Comparison of ENCODE assay signal across 19 mouse cellular contexts in the genomic region with DNA sequence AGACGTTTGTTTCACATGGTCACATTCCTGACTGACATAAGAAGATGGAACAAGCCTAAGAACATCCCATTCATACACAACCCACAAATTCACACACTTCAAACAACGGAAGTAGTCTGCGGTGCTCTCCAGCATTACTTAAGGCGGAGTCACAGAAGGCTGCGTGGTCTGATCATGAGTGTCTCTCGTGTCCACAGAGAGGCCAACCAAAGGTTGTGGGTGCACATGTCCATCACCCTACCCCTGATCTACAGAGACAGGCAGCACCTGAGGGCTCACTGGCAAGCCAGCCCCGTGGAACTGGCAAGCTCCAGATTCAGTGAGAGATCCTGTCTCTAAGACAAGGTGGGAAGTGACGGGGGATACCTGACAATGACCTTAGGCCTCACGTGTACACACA. TPM values are rescaled to one million over a fixed set of nuclear protein-coding genes. Genes with fewer than 3 reads are reported as not detected.
A peak's percentile ranks its signal among the peaks of the same experiment; 100 is the strongest.
DNase-seq lines count a peak whose midpoint lies in the region; ATAC-seq and TF ChIP-seq lines count a peak whose summit lies in the region.
"Had no signal": no experiment of that assay in that cellular context is flagged by ENCODE, and none has a peak within 500 bp of the region (broad histone marks: within the 10 kb centered on the region; RNA-seq: fewer than 3 reads in every experiment).

No protein-coding gene starts in this region.

- no peak overlapping the region for H3K4me2 ChIP-seq in heart, embryonic 13.5 days
- H3K4me2 ChIP-seq in heart, embryonic 11.5 days = no peak overlapping the region
- H3K4me2 ChIP-seq in forebrain, embryonic 13.5 days = no peak overlapping the region
- H3K4me2 ChIP-seq: limb, embryonic 15.5 days; midbrain, embryonic 11.5 days had no signal

- H3K27me3 ChIP-seq in heart, embryonic 13.5 days (replicated peaks) = no peaks in the 10 kb centered on the region
- no peaks in the 10 kb centered on the region for H3K27me3 ChIP-seq in heart, embryonic 11.5 days (ENCODE audit: control insufficient read depth, insufficient read depth, low read length)
- H3K27me3 ChIP-seq in forebrain, embryonic 13.5 days = no peaks in the 10 kb centered on the region
- H3K27me3 ChIP-seq: limb, embryonic 15.5 days had no signal

- WGBS in heart, embryonic 13.5 days = 61% methylated on average over 9 of the region's 9 CpGs
- 61% methylated on average over 9 of the region's 9 CpGs for WGBS in heart, embryonic 11.5 days (ENCODE audit: insufficient replicate concordance)
- 83% methylated on average over 9 of the region's 9 CpGs for WGBS in forebrain, embryonic 13.5 days

- peaks cover 35% of the 10 kb centered on the region for H3K36me3 ChIP-seq in heart, embryonic 13.5 days
- H3K36me3 ChIP-seq in heart, embryonic 11.5 days (ENCODE audit: control insufficient read depth, insufficient read depth, low read length) = no peaks in the 10 kb centered on the region
- H3K36me3 ChIP-seq in forebrain, embryonic 13.5 days (ENCODE audit: poor library complexity, severe bottlenecking) = peaks cover 5% of the 10 kb centered on the region; the same call in 1 of the 2 replicates
- H3K36me3 ChIP-seq: G1E had no signal

- peak overlapping the region; percentile 34 for H3K9ac ChIP-seq in heart, embryonic 13.5 days
- H3K9ac ChIP-seq in heart, embryonic 11.5 days (ENCODE audit: low read depth, low read length) = no peak overlapping the region
- 0 out of 2 replicates have a peak overlapping the region, but pooled peaks have one; percentile 6 for H3K9ac ChIP-seq in forebrain, embryonic 13.5 days
- H3K9ac ChIP-seq: limb, embryonic 15.5 days; liver, postnatal 0 days had no signal

- no peak overlapping the region for H3K4me3 ChIP-seq in heart, embryonic 13.5 days
- no peak overlapping the region for H3K4me3 ChIP-seq in heart, embryonic 11.5 days (ENCODE audit: low read depth, low read length)
- no peak overlapping the region for H3K4me3 ChIP-seq in layer of hippocampus, adult 2 months
- no peak overlapping the region for H3K4me3 ChIP-seq in forebrain, embryonic 13.5 days
- H3K4me3 ChIP-seq: limb, embryonic 15.5 days had no signal

- peaks cover 100% of the 10 kb centered on the region for H3K4me1 ChIP-seq in heart, embryonic 13.5 days
- H3K4me1 ChIP-seq in heart, embryonic 11.5 days (ENCODE audit: control insufficient read depth, insufficient read depth, low read length) = peaks cover 71% of the 10 kb centered on the region
- peaks cover 60% of the 10 kb centered on the region for H3K4me1 ChIP-seq in forebrain, embryonic 13.5 days

- DNase-seq in cerebellum, adult 9-11 months = peak; percentile 44
- no peak for DNase-seq in cerebellum, adult 18-20 months
- no peak for DNase-seq in layer of hippocampus, adult 2 months (ENCODE audit: low spot score in 2 of 2)
- DNase-seq in layer of hippocampus, postnatal 14 days (ENCODE audit: low spot score in 2 of 2) = no peak
- DNase-seq in thymus, adult 18-20 months = no peak
- DNase-seq: embryo, embryonic 11 days; heart, postnatal 36 days; kidney, adult 18-20 months; kidney, postnatal 14 days; liver, postnatal 0 days; thymus, postnatal 4 days had no signal

- no peak for TF ChIP-seq CTCF in layer of hippocampus, adult 2 months (conservative IDR thresholded peaks at IDR 0.05)

- no peak for ATAC-seq in heart, embryonic 13.5 days (ENCODE audit: extremely low read depth, insufficient number of reproducible peaks, low FRiP score, low TSS enrichment)
- ATAC-seq in heart, embryonic 11.5 days (replicated peaks; ENCODE audit: insufficient number of reproducible peaks, low FRiP score, low TSS enrichment) = no peak
- no peak for ATAC-seq in forebrain, embryonic 13.5 days
- ATAC-seq: CD4-positive, CD25-positive, alpha-beta regulatory T cell, adult 4 months; liver, postnatal 0 days had no signal

- H3K27ac ChIP-seq in heart, embryonic 13.5 days (replicated peaks) = peak overlapping the region; percentile 71; the same call in 1 of the 2 replicates
- no peak overlapping the region for H3K27ac ChIP-seq in heart, embryonic 11.5 days (ENCODE audit: low read depth, low read length)
- peak overlapping the region; percentile 83 for H3K27ac ChIP-seq in layer of hippocampus, adult 2 months
- H3K27ac ChIP-seq in forebrain, embryonic 13.5 days = no peak overlapping the region; the same call in 1 of the 2 replicates
- H3K27ac ChIP-seq: macrophage had no signal

- H3K9me3 ChIP-seq in heart, embryonic 13.5 days = no peaks in the 10 kb centered on the region
- H3K9me3 ChIP-seq in heart, embryonic 11.5 days (replicated peaks; ENCODE audit: control insufficient read depth, low read length) = no peaks in the 10 kb centered on the region
- no peaks in the 10 kb centered on the region for H3K9me3 ChIP-seq in forebrain, embryonic 13.5 days (replicated peaks)
- H3K9me3 ChIP-seq: limb, embryonic 15.5 days had no signal

RNA-seq across cellular contexts. Expression of gene Nuak1, which starts 47.0 kb away (rescaled TPM):
- 2.3 and 2.6 TPM in 2 replicates for polyA plus RNA-seq in heart, embryonic 13.5 days (2015; fragmentation: Nextera tagmentation; extraction: Ambion mirVana)
- 2.4 and 3.0 TPM in 2 replicates for polyA plus RNA-seq in heart, embryonic 11.5 days (2014; fragmentation: Nextera tagmentation; extraction: Ambion mirVana)
- total RNA-seq in layer of hippocampus, adult 2 months (2021) = 10 to 100 TPM; 47.9 to 51.4 TPM
- 10 to 100 TPM; 47.6 to 50.2 TPM for total RNA-seq in layer of hippocampus, postnatal 14 days (2021)
- polyA plus RNA-seq in forebrain, embryonic 13.5 days (2015; fragmentation: Nextera tagmentation; extraction: Ambion mirVana) = 5.3 and 7.4 TPM in 2 replicates
- polyA plus RNA-seq: CD4-positive, CD25-positive, alpha-beta regulatory T cell, adult 4 months; G1E had no signal

Comparison
In these comparisons a context has a peak if more than half of its experiments do, and no peak if none do; other contexts are left out.
1. H3K27ac ChIP-seq: peak in heart, embryonic 13.5 days (single experiment) and layer of hippocampus, adult 2 months (single experiment); none in heart, embryonic 11.5 days (single experiment) and forebrain, embryonic 13.5 days (single experiment).